Mouse (Mus musculus) lung, adult 2 months (tissue): ENCODE results near the gene Brat1.

Source experiments
- CTCF ChIP-seq: fragments of 200-500 bp; IDR thresholded peaks from 2 replicates; pipeline ENCODE4 v1.5.1; 2011; ENCODE audit warnings: mild to moderate bottlenecking, low read length, control low read depth; ENCODE audit not compliant: insufficient read depth
- POLR2A ChIP-seq: fragments of 200-500 bp; IDR thresholded peaks from 2 replicates; pipeline ENCODE4 v1.6.1; 2011; ENCODE audit warnings: low read depth, mild to moderate bottlenecking, control low read depth, low read length, borderline replicate concordance; ENCODE audit errors: extremely low read depth

- no peak for TF ChIP-seq POLR2A
- no peak for TF ChIP-seq CTCF
Observed at GRCm38 (mm10) chr5:140733336-140733735, 28.5 kb downstream of the Brat1 start.
